12 mouse cellular contexts compared by ENCODE assay signal in the genomic region with DNA sequence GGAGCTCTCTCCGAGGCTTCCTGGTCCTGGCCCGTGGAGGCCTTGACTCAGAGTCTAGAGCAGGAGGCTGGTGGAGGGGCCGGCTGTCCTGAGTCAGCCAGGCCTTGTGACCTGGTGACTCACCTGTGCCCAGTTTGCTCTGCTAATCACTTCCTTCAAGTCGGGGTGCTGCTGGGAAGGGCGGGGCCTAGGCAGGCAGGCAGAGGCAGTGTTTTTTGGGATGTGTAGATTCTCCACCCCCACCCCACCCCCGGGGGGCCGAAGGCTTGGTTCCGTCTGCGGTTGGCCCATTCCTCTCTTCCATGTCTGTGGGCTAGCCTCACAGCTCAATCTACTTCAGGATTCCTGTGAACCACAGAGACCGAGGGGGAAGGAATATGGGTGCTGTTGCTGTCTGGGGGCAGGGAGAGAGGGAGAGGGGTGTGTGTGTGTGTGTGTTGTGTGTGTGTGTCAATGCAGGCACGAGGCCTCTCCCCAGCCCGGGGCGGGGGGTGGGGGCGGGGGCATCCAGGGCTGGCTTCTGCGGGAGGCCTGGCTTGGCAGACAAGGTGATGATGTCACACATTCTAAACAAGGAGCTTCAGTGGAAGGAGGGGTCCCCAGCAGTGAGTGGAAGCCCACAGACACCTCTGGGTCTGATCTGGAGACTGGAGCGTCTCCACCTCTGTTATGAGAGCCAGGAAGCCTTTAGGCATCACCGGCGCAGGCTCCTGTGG. TPM values are rescaled to one million over a fixed set of nuclear protein-coding genes. Genes with fewer than 3 reads are reported as not detected.
DNase-seq lines count a peak whose midpoint lies in the region; ATAC-seq and TF ChIP-seq lines count a peak whose summit lies in the region.
"Had no signal": no experiment of that assay in that cellular context is flagged by ENCODE, and none has a peak within 500 bp of the region (broad histone marks: within the 10 kb centered on the region; RNA-seq: fewer than 3 reads in every experiment).

No protein-coding gene starts in this region.

- no peaks in the 10 kb centered on the region for H3K9me3 ChIP-seq in forebrain, postnatal 0 days (ENCODE audit: low read length)
- H3K9me3 ChIP-seq in forebrain, embryonic 13.5 days (replicated peaks) = no peaks in the 10 kb centered on the region
- no peaks in the 10 kb centered on the region for H3K9me3 ChIP-seq in limb, embryonic 12.5 days
- H3K9me3 ChIP-seq: neural tube, embryonic 12.5 days had no signal

- H3K27ac ChIP-seq in forebrain, postnatal 0 days (ENCODE audit: low read depth, low read length) = no peak overlapping the region
- no peak overlapping the region for H3K27ac ChIP-seq in forebrain, embryonic 13.5 days
- peak overlapping the region; percentile 67 for H3K27ac ChIP-seq in limb, embryonic 12.5 days
- H3K27ac ChIP-seq: left cerebral cortex, adult 2 months; neural tube, embryonic 12.5 days had no signal

- H3K4me2 ChIP-seq in forebrain, postnatal 0 days (ENCODE audit: low read depth) = no peak overlapping the region
- no peak overlapping the region for H3K4me2 ChIP-seq in forebrain, embryonic 13.5 days
- H3K4me2 ChIP-seq in limb, embryonic 12.5 days = no peak overlapping the region; the same call in 1 of the 2 replicates
- H3K4me2 ChIP-seq: neural tube, embryonic 12.5 days had no signal

- H3K36me3 ChIP-seq in forebrain, postnatal 0 days (ENCODE audit: insufficient read depth) = no peaks in the 10 kb centered on the region
- no peaks in the 10 kb centered on the region for H3K36me3 ChIP-seq in forebrain, embryonic 13.5 days (ENCODE audit: poor library complexity, severe bottlenecking)
- H3K36me3 ChIP-seq in limb, embryonic 12.5 days = no peaks in the 10 kb centered on the region
- H3K36me3 ChIP-seq: neural tube, embryonic 12.5 days had no signal

- WGBS in forebrain, postnatal 0 days = 41% methylated on average over 18 of the region's 18 CpGs
- WGBS in forebrain, embryonic 13.5 days = 39% methylated on average over 18 of the region's 18 CpGs
- WGBS in limb, embryonic 12.5 days = 31% methylated on average over 17 of the region's 18 CpGs

- H3K4me3 ChIP-seq in forebrain, postnatal 0 days (ENCODE audit: low read depth, low read length) = no peak overlapping the region
- no peak overlapping the region for H3K4me3 ChIP-seq in forebrain, embryonic 13.5 days
- H3K4me3 ChIP-seq in limb, embryonic 12.5 days (replicated peaks) = no peak overlapping the region
- H3K4me3 ChIP-seq: left cerebral cortex, adult 2 months; neural tube, embryonic 12.5 days had no signal

- no peaks in the 10 kb centered on the region for H3K4me1 ChIP-seq in forebrain, postnatal 0 days (ENCODE audit: insufficient read depth)
- peaks cover 21% of the 10 kb centered on the region for H3K4me1 ChIP-seq in forebrain, embryonic 13.5 days
- H3K4me1 ChIP-seq in limb, embryonic 12.5 days (replicated peaks) = peaks cover 59% of the 10 kb centered on the region

- no peak overlapping the region for H3K9ac ChIP-seq in forebrain, postnatal 0 days
- H3K9ac ChIP-seq in forebrain, embryonic 13.5 days = no peak overlapping the region
- peak overlapping the region; percentile 2; the same call in 1 of the 2 replicates for H3K9ac ChIP-seq in limb, embryonic 12.5 days (replicated peaks)
- H3K9ac ChIP-seq: neural tube, embryonic 12.5 days had no signal

- intact Hi-C loops in gastrocnemius, postnatal 36 days (cut with DNase I) = loop anchor here (10.0 kb wide), 1 partner anchor 476 kb away; no protein-coding TSS in a partner anchor

- peak; percentile 44; the same call in 1 of the 2 replicates for ATAC-seq in forebrain, postnatal 0 days
- ATAC-seq in forebrain, embryonic 13.5 days = no peak
- ATAC-seq in limb, embryonic 12.5 days (ENCODE audit: insufficient number of reproducible peaks, insufficient read depth, low FRiP score, low TSS enrichment, low read depth) = no peak

- no peaks in the 10 kb centered on the region for H3K27me3 ChIP-seq in forebrain, postnatal 0 days (ENCODE audit: insufficient read depth, low read length)
- no peaks in the 10 kb centered on the region; the same call in 1 of the 2 replicates for H3K27me3 ChIP-seq in forebrain, embryonic 13.5 days
- no peaks in the 10 kb centered on the region; the same call in 1 of the 2 replicates for H3K27me3 ChIP-seq in limb, embryonic 12.5 days

- DNase-seq in forebrain, postnatal 0 days = no peak
- DNase-seq in urinary bladder, postnatal 14 days (ENCODE audit: low spot score) = peak; percentile 83
- no peak for DNase-seq in urinary bladder, adult 2 months (ENCODE audit: low spot score)
- DNase-seq in gastrocnemius, postnatal 36 days = no peak
- DNase-seq in gastrocnemius, postnatal 25 days = no peak
- DNase-seq in gastrocnemius, postnatal 4 days (ENCODE audit: low spot score in 2 of 2) = no peak
- DNase-seq: cerebellum, adult 9-11 months; thymus, postnatal 25 days had no signal

- no peak for TF ChIP-seq CTCF in forebrain, postnatal 0 days (IDR thresholded peaks at IDR 0.05; ENCODE audit: low read depth)

RNA-seq across cellular contexts. Expression of a gene that starts 9.7 kb away (rescaled TPM):
- total RNA-seq in forebrain, postnatal 0 days (2014; rRNA removed) = 36.5 and 48.1 TPM in 2 replicates
- 2.5 and 3.5 TPM in 2 replicates for polyA plus RNA-seq in forebrain, postnatal 0 days (2015; fragmentation: Nextera tagmentation; extraction: Ambion mirVana)
- polyA plus RNA-seq in forebrain, embryonic 13.5 days (2015; fragmentation: Nextera tagmentation; extraction: Ambion mirVana) = 1.9 and 2.6 TPM in 2 replicates
- polyA plus RNA-seq in urinary bladder, adult 2 months (2012; rRNA removed) = 34.8 and 36.8 TPM in 2 replicates
- polyA plus RNA-seq in limb, embryonic 12.5 days (2016; fragmentation: Nextera tagmentation; extraction: Ambion mirVana) = 3.5 and 5.3 TPM in 2 replicates
- 10 to 100 TPM; 20.9 to 21.4 TPM for total RNA-seq in gastrocnemius, postnatal 36 days (2021)
- 10 to 100 TPM; 16.9 to 21.0 TPM for total RNA-seq in gastrocnemius, postnatal 25 days (2021)
- total RNA-seq in gastrocnemius, postnatal 4 days (2021) = 10 to 100 TPM; 30.2 to 35.2 TPM

RNA-seq across cellular contexts. Expression of a gene that starts 18.6 kb away (rescaled TPM):
- 1.8 and 2.9 TPM in 2 replicates for total RNA-seq in forebrain, postnatal 0 days (2014; rRNA removed)
- 0.30 TPM in 2 replicates for polyA plus RNA-seq in forebrain, postnatal 0 days (2015; fragmentation: Nextera tagmentation; extraction: Ambion mirVana)
- 0.41 and 0.52 TPM in 2 replicates for polyA plus RNA-seq in forebrain, embryonic 13.5 days (2015; fragmentation: Nextera tagmentation; extraction: Ambion mirVana)
- polyA plus RNA-seq in urinary bladder, adult 2 months (2012; rRNA removed) = 9.5 and 17.8 TPM in 2 replicates
- 4.3 and 5.2 TPM in 2 replicates for polyA plus RNA-seq in limb, embryonic 12.5 days (2016; fragmentation: Nextera tagmentation; extraction: Ambion mirVana)
- total RNA-seq in gastrocnemius, postnatal 36 days (2021) = 1 to 10 TPM; 1.8 to 2.2 TPM
- total RNA-seq in gastrocnemius, postnatal 25 days (2021) = 1 to 10 TPM; 1.6 to 2.4 TPM
- 1 to 10 TPM; 8.7 to 9.1 TPM for total RNA-seq in gastrocnemius, postnatal 4 days (2021)
